Mouse (Mus musculus): ENCODE data around the gene Tgfb3. TPM values are rescaled to one million over a fixed set of nuclear protein-coding genes. Genes with fewer than 3 reads are reported as not detected.

Gene Tgfb3
- polyA plus RNA-seq, 1 experiment from 2014 or later, result 10.1 TPM

- WGBS, result 87% methylated on average over 11 of the region's 11 CpGs
These were observed 25.5 kb upstream of the Tgfb3 start for GRCm38 (mm10) chr12:86104297-86104696.

GRCm38 (mm10) chr12:86103852-86104251 is 25.0 kb upstream of the Tgfb3 start:
- H3K4me1 ChIP-seq (ENCODE audit: control insufficient read depth, insufficient read depth, low read length), result peaks cover 3% of the 10 kb centered on the region; the same call in 1 of the 2 replicates
- H3K4me3 ChIP-seq (ENCODE audit: low read depth, low read length), result no peak overlapping the region
- H3K27me3 ChIP-seq (ENCODE audit: control insufficient read depth, insufficient read depth, low read length), result no peaks in the 10 kb centered on the region
- 59% methylated on average over 8 of the region's 8 CpGs for WGBS
- DNase-seq (ENCODE audit: low spot score) (no peak), ATAC-seq (ENCODE audit: insufficient read depth, low FRiP score, low TSS enrichment) (no peak)
- no peak overlapping the region for H3K9ac ChIP-seq (ENCODE audit: low read length)
- no peak overlapping the region for H3K4me2 ChIP-seq (ENCODE audit: low read depth)
- no peaks in the 10 kb centered on the region for H3K9me3 ChIP-seq (ENCODE audit: control insufficient read depth, low read length)
- H3K27ac ChIP-seq (ENCODE audit: low read depth, low read length), result no peak overlapping the region
- no peaks in the 10 kb centered on the region for H3K36me3 ChIP-seq (ENCODE audit: control insufficient read depth, insufficient read depth, low read length)

More at GRCm38 (mm10) chr12:86104297-86104696, 25.5 kb upstream of the Tgfb3 start:
- Histone ChIP-seq H3K9me3 (ENCODE audit: control insufficient read depth, low read length) (no peaks in the 10 kb centered on the region), H3K36me3 (ENCODE audit: control insufficient read depth, insufficient read depth, low read length) (no peaks in the 10 kb centered on the region), H3K27ac (ENCODE audit: low read depth, low read length) (no peak overlapping the region), H3K9ac (ENCODE audit: low read length) (no peak overlapping the region), H3K27me3 (ENCODE audit: control insufficient read depth, insufficient read depth, low read length) (no peaks in the 10 kb centered on the region), H3K4me3 (ENCODE audit: low read depth, low read length) (no peak overlapping the region), H3K4me1 (ENCODE audit: control insufficient read depth, insufficient read depth, low read length) (peaks cover 3% of the 10 kb centered on the region; the same call in 1 of the 2 replicates), H3K4me2 (ENCODE audit: low read depth) (no peak overlapping the region)
- DNase-seq (ENCODE audit: low spot score) (no peak), ATAC-seq (ENCODE audit: insufficient read depth, low FRiP score, low TSS enrichment) (no peak)

- Histone ChIP-seq H3K36me3 (ENCODE audit: control insufficient read depth, insufficient read depth, low read length) (no peaks in the 10 kb centered on the region), H3K9me3 (ENCODE audit: control insufficient read depth, low read length) (no peaks in the 10 kb centered on the region), H3K9ac (ENCODE audit: low read length) (no peak overlapping the region), H3K4me1 (ENCODE audit: control insufficient read depth, insufficient read depth, low read length) (peaks cover 3% of the 10 kb centered on the region; the same call in 1 of the 2 replicates), H3K4me2 (ENCODE audit: low read depth) (no peak overlapping the region), H3K4me3 (ENCODE audit: low read depth, low read length) (no peak overlapping the region), H3K27me3 (ENCODE audit: control insufficient read depth, insufficient read depth, low read length) (no peaks in the 10 kb centered on the region), H3K27ac (ENCODE audit: low read depth, low read length) (no peak overlapping the region)
- ATAC-seq (ENCODE audit: insufficient read depth, low FRiP score, low TSS enrichment), result no peak
- DNase-seq (ENCODE audit: low spot score), result no peak
- 61% methylated on average over 11 of the region's 11 CpGs for WGBS
These were observed 24.6 kb upstream of the Tgfb3 start for GRCm38 (mm10) chr12:86103391-86103790.

GRCm38 (mm10) chr12:86102686-86103085 is 23.8 kb upstream of the Tgfb3 start:
- no peak for DNase-seq (ENCODE audit: low spot score)
- Histone ChIP-seq H3K9me3 (ENCODE audit: control insufficient read depth, low read length) (no peaks in the 10 kb centered on the region), H3K36me3 (ENCODE audit: control insufficient read depth, insufficient read depth, low read length) (no peaks in the 10 kb centered on the region), H3K27me3 (ENCODE audit: control insufficient read depth, insufficient read depth, low read length) (no peaks in the 10 kb centered on the region), H3K4me1 (ENCODE audit: control insufficient read depth, insufficient read depth, low read length) (peaks cover 3% of the 10 kb centered on the region; the same call in 1 of the 2 replicates), H3K4me3 (ENCODE audit: low read depth, low read length) (no peak overlapping the region), H3K9ac (ENCODE audit: low read length) (no peak overlapping the region), H3K27ac (ENCODE audit: low read depth, low read length) (no peak overlapping the region), H3K4me2 (ENCODE audit: low read depth) (no peak overlapping the region)
- no peak for ATAC-seq (ENCODE audit: insufficient read depth, low FRiP score, low TSS enrichment)
- 86% methylated on average over 8 of the region's 8 CpGs for WGBS

GRCm38 (mm10) chr12:86100711-86101110 is 21.9 kb upstream of the Tgfb3 start:
- ATAC-seq (ENCODE audit: insufficient read depth, low FRiP score, low TSS enrichment), result no peak
- 84% methylated on average over 3 of the region's 3 CpGs for WGBS

GRCm38 (mm10) chr12:86097781-86098180 is 18.9 kb upstream of the Tgfb3 start:
- no peaks in the 10 kb centered on the region for H3K4me1 ChIP-seq (ENCODE audit: control insufficient read depth, insufficient read depth, low read length)
- no peaks in the 10 kb centered on the region for H3K27me3 ChIP-seq (ENCODE audit: control insufficient read depth, insufficient read depth, low read length)
- H3K36me3 ChIP-seq (ENCODE audit: control insufficient read depth, insufficient read depth, low read length), result no peaks in the 10 kb centered on the region
- 74% methylated on average over 11 of the region's 11 CpGs for WGBS
- no peak overlapping the region for H3K9ac ChIP-seq (ENCODE audit: low read length)
- H3K4me3 ChIP-seq (ENCODE audit: low read depth, low read length), result no peak overlapping the region
- no peak overlapping the region for H3K4me2 ChIP-seq (ENCODE audit: low read depth)
- no peaks in the 10 kb centered on the region for H3K9me3 ChIP-seq (ENCODE audit: control insufficient read depth, low read length)
- H3K27ac ChIP-seq (ENCODE audit: low read depth, low read length), result no peak overlapping the region
- DNase-seq (ENCODE audit: low spot score) (no peak), ATAC-seq (ENCODE audit: insufficient read depth, low FRiP score, low TSS enrichment) (no peak)

More at GRCm38 (mm10) chr12:86100711-86101110, 21.9 kb upstream of the Tgfb3 start:
- Histone ChIP-seq H3K4me2 (ENCODE audit: low read depth) (no peak overlapping the region), H3K36me3 (ENCODE audit: control insufficient read depth, insufficient read depth, low read length) (no peaks in the 10 kb centered on the region), H3K4me1 (ENCODE audit: control insufficient read depth, insufficient read depth, low read length) (peaks cover 3% of the 10 kb centered on the region; the same call in 1 of the 2 replicates), H3K9me3 (ENCODE audit: control insufficient read depth, low read length) (no peaks in the 10 kb centered on the region), H3K9ac (ENCODE audit: low read length) (no peak overlapping the region), H3K27ac (ENCODE audit: low read depth, low read length) (no peak overlapping the region), H3K27me3 (ENCODE audit: control insufficient read depth, insufficient read depth, low read length) (no peaks in the 10 kb centered on the region), H3K4me3 (ENCODE audit: low read depth, low read length) (no peak overlapping the region)
- DNase-seq (ENCODE audit: low spot score), result no peak

- H3K27me3 ChIP-seq (ENCODE audit: control insufficient read depth, insufficient read depth, low read length), result no peaks in the 10 kb centered on the region
- H3K9ac ChIP-seq (ENCODE audit: low read length), result no peak overlapping the region
- no peak overlapping the region for H3K4me3 ChIP-seq (ENCODE audit: low read depth, low read length)
- H3K36me3 ChIP-seq (ENCODE audit: control insufficient read depth, insufficient read depth, low read length), result no peaks in the 10 kb centered on the region
- no peak for ATAC-seq (ENCODE audit: insufficient read depth, low FRiP score, low TSS enrichment)
- H3K4me1 ChIP-seq (ENCODE audit: control insufficient read depth, insufficient read depth, low read length), result 0 out of 2 replicates have a peak, but pooled peaks cover 3% of the 10 kb centered on the region
- DNase-seq (ENCODE audit: low spot score), result no peak
- no peak overlapping the region for H3K4me2 ChIP-seq (ENCODE audit: low read depth)
- H3K9me3 ChIP-seq (ENCODE audit: control insufficient read depth, low read length), result no peaks in the 10 kb centered on the region
- 92% methylated on average over 4 of the region's 4 CpGs for WGBS
- H3K27ac ChIP-seq (ENCODE audit: low read depth, low read length), result no peak overlapping the region
These were observed 17.0 kb upstream of the Tgfb3 start for GRCm38 (mm10) chr12:86095806-86096205.

- no peak for DNase-seq (ENCODE audit: low spot score)
- ATAC-seq (ENCODE audit: insufficient read depth, low FRiP score, low TSS enrichment), result no peak
- 91% methylated on average over 4 of the region's 4 CpGs for WGBS
- no peaks in the 10 kb centered on the region for H3K36me3 ChIP-seq (ENCODE audit: control insufficient read depth, insufficient read depth, low read length)
- H3K9me3 ChIP-seq (ENCODE audit: control insufficient read depth, low read length), result no peaks in the 10 kb centered on the region
- 0 out of 2 replicates have a peak, but pooled peaks cover 3% of the 10 kb centered on the region for H3K4me1 ChIP-seq (ENCODE audit: control insufficient read depth, insufficient read depth, low read length)
- H3K27me3 ChIP-seq (ENCODE audit: control insufficient read depth, insufficient read depth, low read length), result no peaks in the 10 kb centered on the region
- H3K4me2 ChIP-seq (ENCODE audit: low read depth), result no peak overlapping the region
- H3K4me3 ChIP-seq (ENCODE audit: low read depth, low read length), result no peak overlapping the region
- H3K27ac ChIP-seq (ENCODE audit: low read depth, low read length), result no peak overlapping the region
- H3K9ac ChIP-seq (ENCODE audit: low read length), result no peak overlapping the region
These were observed 15.2 kb upstream of the Tgfb3 start for GRCm38 (mm10) chr12:86094075-86094474.

GRCm38 (mm10) chr12:86091601-86092132 is 12.8 kb upstream of the Tgfb3 start:
- H3K27me3 ChIP-seq (ENCODE audit: control insufficient read depth, insufficient read depth, low read length), result no peaks in the 10 kb centered on the region
- ATAC-seq (ENCODE audit: insufficient read depth, low FRiP score, low TSS enrichment), result no peak
- no peaks in the 10 kb centered on the region for H3K9me3 ChIP-seq (ENCODE audit: control insufficient read depth, low read length)
- H3K27ac ChIP-seq (ENCODE audit: low read depth, low read length), result no peak overlapping the region
- H3K4me1 ChIP-seq (ENCODE audit: control insufficient read depth, insufficient read depth, low read length), result 0 out of 2 replicates have a peak, but pooled peaks cover 3% of the 10 kb centered on the region
- H3K4me2 ChIP-seq (ENCODE audit: low read depth), result no peak overlapping the region
- no peak for DNase-seq (ENCODE audit: low spot score)
- H3K36me3 ChIP-seq (ENCODE audit: control insufficient read depth, insufficient read depth, low read length), result no peaks in the 10 kb centered on the region
- WGBS, result 52% methylated on average over 18 of the region's 18 CpGs
- H3K9ac ChIP-seq (ENCODE audit: low read length), result no peak overlapping the region
- no peak overlapping the region for H3K4me3 ChIP-seq (ENCODE audit: low read depth, low read length)
